Mouse (Mus musculus): ENCODE data around the gene Gpam. TPM values are rescaled to one million over a fixed set of nuclear protein-coding genes. Genes with fewer than 3 reads are reported as not detected.
"Not testable (repeated sequence)": the region's sequence is repeated elsewhere in the genome, so short reads cannot be mapped to it uniquely, and the experiment has no call there.

Gpam gene
- polyA plus RNA-seq, 1 experiment from 2014 or later = 19.0 TPM

DNA sequence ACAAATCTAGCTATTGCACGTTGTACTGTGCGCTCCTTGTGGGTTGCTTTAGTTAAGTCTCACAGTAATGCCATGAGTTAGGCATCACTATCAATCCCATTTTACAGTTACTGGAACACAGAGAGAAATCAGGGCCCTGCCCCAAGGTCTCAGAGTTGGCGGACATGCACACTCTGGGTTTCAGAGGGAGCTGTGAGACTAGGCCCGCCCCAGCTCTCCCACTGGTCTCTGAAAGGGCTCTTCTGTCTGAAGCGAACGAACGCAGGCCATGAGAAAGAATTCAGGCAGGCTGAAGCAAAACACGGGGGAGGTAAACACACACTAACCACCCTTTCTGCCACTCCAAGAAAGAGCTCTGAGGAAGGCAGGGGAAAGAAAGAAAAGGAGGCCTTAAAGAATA, 31.6 kb upstream of the Gpam start:
- H3K27me3 ChIP-seq = no peaks in the 10 kb centered on the region
- 56% methylated on average over 8 of the region's 8 CpGs for WGBS
- H3K36me3 ChIP-seq = no peaks in the 10 kb centered on the region
- no peaks in the 10 kb centered on the region for H3K4me1 ChIP-seq
- no peak overlapping the region for H3K9ac ChIP-seq
- H3K27ac ChIP-seq = no peak overlapping the region
- no peaks in the 10 kb centered on the region for H3K9me3 ChIP-seq (replicated peaks)
- no peak overlapping the region for H3K4me2 ChIP-seq
- ATAC-seq (replicated peaks; ENCODE audit: low FRiP score) = no peak
- H3K4me3 ChIP-seq (replicated peaks) = no peak overlapping the region

DNA sequence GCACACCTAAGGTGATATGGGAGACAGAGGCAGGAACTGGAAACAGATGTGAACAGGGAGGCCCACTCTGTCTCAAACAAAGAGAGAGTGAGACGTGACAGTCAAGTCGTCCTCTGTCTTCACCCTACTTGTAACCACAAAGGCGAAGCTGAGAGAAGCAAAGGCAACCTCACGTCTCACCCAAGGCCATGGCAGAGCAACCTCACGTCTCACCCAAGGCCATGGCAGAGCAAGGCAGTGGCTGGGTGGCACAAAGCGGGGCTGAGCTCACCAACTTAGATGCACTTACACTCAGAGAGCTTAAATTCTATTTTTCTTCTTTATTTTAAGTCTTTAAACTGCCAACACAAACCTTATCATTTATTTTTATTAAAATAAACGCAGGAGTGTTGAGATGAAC, 30.0 kb upstream of the Gpam start:
- no peak overlapping the region for H3K9ac ChIP-seq
- no peaks in the 10 kb centered on the region for H3K9me3 ChIP-seq (replicated peaks)
- H3K4me3 ChIP-seq (replicated peaks) = no peak overlapping the region
- H3K36me3 ChIP-seq = no peaks in the 10 kb centered on the region
- H3K4me1 ChIP-seq = no peaks in the 10 kb centered on the region
- no peak for ATAC-seq (replicated peaks; ENCODE audit: low FRiP score)
- H3K4me2 ChIP-seq = no peak overlapping the region
- no peaks in the 10 kb centered on the region for H3K27me3 ChIP-seq
- WGBS = 93% methylated on average over 7 of the region's 7 CpGs
- H3K27ac ChIP-seq = no peak overlapping the region

DNA sequence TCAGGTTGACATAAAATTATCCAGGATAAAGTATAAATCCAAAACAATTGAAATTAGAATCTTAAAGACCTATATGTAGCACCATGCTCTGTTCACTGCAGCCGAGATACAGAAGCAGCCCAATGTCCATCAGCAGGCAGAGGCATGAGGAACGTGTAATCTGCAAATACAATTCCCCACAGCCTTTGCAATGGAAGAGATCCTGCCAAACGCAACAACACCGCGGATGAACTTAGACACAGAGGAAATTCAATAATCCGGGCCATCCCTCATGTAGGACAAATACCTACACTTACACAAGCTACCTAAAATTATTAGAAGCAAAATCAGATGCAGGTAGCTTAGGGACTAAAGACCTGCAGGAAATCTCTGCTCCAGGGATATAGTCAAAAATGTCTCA, 25.9 kb upstream of the Gpam start:
- ATAC-seq (replicated peaks; ENCODE audit: low FRiP score) = no peak
- H3K36me3 ChIP-seq = no peaks in the 10 kb centered on the region
- no peaks in the 10 kb centered on the region for H3K27me3 ChIP-seq
- 90% methylated on average over 6 of the region's 6 CpGs for WGBS
- H3K4me3 ChIP-seq (replicated peaks) = no peak overlapping the region
- H3K9me3 ChIP-seq (replicated peaks) = no peaks in the 10 kb centered on the region
- H3K4me2 ChIP-seq = no peak overlapping the region
- H3K9ac ChIP-seq = no peak overlapping the region
- H3K27ac ChIP-seq = no peak overlapping the region
- H3K4me1 ChIP-seq = no peaks in the 10 kb centered on the region

DNA sequence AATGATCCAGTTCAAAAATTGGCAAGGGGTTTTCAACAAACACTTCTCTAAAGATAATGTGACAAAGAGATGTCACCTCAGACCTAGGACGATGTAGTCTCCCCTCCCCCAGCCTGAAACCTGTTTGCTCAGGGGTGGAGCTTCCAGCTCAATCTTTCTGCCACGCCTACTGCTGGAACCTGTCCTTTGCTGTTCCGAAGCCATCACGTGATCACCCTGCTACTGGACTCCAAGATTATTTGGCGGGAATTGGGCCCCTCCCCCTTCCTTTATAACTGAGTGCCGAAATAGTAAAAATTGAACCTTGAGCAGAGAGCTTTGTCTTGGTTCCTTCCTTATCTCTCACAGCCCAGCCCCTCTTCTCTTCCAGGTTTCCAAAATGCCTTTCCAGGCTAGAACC, 25.2 kb upstream of the Gpam start:
- 72% methylated on average over 6 of the region's 6 CpGs for WGBS
- H3K27me3 ChIP-seq; H3K4me2 ChIP-seq; H3K4me1 ChIP-seq; H3K9ac ChIP-seq; H3K36me3 ChIP-seq; ATAC-seq (replicated peaks; ENCODE audit: low FRiP score); H3K4me3 ChIP-seq (replicated peaks); H3K9me3 ChIP-seq (replicated peaks); H3K27ac ChIP-seq: not testable (repeated sequence)

DNA sequence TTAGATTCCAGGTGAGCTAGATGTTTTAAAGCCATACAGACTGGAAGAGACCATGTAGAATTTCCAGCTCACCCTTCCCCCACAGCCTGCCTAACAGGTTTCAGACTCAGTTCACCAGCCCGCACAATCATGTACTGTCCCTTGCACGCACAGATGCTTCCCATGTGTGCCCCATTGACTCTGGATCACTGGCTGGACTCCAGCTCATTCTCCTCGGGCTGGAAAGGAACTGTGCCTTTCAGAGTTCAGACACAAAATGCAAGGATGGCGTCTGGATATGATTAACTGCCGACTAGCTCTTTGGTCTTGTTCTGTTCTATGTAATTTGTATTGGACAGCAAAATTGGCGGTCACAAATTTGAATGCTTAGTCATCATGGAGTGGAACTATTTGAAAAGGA, 22.6 kb upstream of the Gpam start:
- no peak overlapping the region for H3K9ac ChIP-seq
- no peaks in the 10 kb centered on the region for H3K9me3 ChIP-seq (replicated peaks)
- H3K27me3 ChIP-seq = no peaks in the 10 kb centered on the region
- 75% methylated on average over 6 of the region's 6 CpGs for WGBS
- ATAC-seq (replicated peaks; ENCODE audit: low FRiP score) = no peak
- no peak overlapping the region for H3K27ac ChIP-seq
- peaks cover 6% of the 10 kb centered on the region for H3K4me1 ChIP-seq
- H3K4me2 ChIP-seq = no peak overlapping the region
- no peak overlapping the region for H3K4me3 ChIP-seq (replicated peaks)
- H3K36me3 ChIP-seq = no peaks in the 10 kb centered on the region

DNA sequence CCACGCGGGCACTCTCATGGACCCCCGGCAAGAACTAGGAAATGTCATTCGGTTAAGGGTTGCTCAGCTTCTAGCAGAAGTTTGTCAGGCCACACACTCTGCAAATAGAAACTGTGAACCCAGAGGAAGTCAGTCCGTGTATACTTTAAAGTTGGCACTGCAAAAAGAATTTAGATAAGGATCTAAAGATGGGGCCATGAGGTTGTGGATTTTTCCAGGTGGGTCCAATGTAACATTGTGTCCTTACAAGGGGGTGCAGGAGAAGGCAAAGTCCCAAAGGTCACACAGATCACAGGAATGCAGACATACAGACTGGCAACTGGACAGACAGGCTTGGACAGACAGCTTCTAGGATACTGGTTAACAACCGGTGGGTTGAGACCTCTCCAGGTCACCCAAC, 21.1 kb upstream of the Gpam start:
- WGBS = 74% methylated on average over 6 of the region's 6 CpGs
- H3K9me3 ChIP-seq (replicated peaks) = no peaks in the 10 kb centered on the region
- H3K4me2 ChIP-seq = no peak overlapping the region
- no peak overlapping the region for H3K9ac ChIP-seq
- peaks cover 15% of the 10 kb centered on the region for H3K4me1 ChIP-seq
- no peaks in the 10 kb centered on the region for H3K27me3 ChIP-seq
- H3K36me3 ChIP-seq = no peaks in the 10 kb centered on the region
- no peak overlapping the region for H3K4me3 ChIP-seq (replicated peaks)
- no peak for ATAC-seq (replicated peaks; ENCODE audit: low FRiP score)
- no peak overlapping the region for H3K27ac ChIP-seq

DNA sequence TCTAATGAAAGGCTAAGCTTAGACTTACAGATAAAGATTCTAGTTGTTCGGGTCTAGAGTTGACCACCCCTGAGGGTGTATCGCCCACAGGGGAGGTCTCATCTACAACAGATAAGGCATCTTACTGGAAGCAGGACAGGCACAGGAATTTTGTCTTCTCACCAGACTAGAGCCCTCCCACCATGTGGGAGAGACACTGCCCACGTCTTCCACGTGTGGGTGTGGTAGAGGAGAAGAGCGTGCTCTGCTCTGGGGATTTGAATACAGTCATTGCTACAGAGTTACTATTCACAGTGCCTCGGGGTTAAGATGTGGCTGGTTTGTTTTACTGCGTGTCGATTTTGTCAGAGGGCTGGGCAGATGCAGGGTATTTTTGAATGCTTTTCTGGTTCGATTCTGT, 20.5 kb upstream of the Gpam start:
- no peaks in the 10 kb centered on the region for H3K27me3 ChIP-seq
- H3K9me3 ChIP-seq (replicated peaks) = no peaks in the 10 kb centered on the region
- no peak overlapping the region for H3K4me2 ChIP-seq
- H3K4me1 ChIP-seq = peaks cover 15% of the 10 kb centered on the region
- no peak for ATAC-seq (replicated peaks; ENCODE audit: low FRiP score)
- no peak overlapping the region for H3K27ac ChIP-seq
- no peak overlapping the region for H3K4me3 ChIP-seq (replicated peaks)
- no peaks in the 10 kb centered on the region for H3K36me3 ChIP-seq
- H3K9ac ChIP-seq = no peak overlapping the region
- 56% methylated on average over 9 of the region's 9 CpGs for WGBS

DNA sequence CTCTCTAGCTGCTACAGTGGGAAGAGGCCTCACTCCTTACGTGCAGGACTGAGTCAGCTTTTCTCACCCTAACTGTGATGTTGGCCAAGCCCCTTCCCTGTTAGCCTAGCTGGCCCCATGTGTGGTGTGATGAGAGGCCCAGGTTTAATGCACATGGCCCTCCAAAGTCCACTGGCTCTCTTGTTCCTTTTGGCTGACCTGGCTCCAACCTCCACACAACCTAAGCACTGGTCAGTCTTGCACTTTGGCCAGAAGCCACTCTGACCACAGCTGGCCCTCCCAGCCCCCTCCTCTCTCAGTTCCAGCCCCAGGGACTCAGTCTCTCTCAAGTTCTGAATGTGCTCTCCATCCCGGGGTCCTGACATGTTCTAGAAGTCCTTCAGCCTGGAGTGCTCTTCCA, 18.1 kb upstream of the Gpam start:
- Histone ChIP-seq H3K9me3 (replicated peaks) (no peaks in the 10 kb centered on the region), H3K9ac (no peak overlapping the region)

DNA sequence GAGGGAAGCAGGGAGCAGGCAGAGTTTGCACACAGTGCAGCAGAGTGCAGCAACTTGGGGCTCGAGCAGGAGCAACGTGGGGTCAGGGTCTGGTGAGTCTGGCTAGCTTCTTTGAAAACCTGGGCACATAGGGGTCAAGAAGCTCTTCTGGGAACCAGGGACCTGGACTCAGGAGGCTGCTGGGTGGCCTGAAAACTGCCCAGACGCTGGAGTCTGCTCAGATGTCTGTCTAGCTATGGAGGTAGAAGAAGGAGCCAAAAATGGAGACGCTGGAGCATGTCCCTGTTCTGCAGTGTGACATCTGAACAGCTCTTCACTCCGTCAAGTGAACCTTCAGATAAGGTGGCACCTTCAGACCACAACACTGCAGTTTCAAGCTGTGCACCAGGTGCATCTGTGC, 17.7 kb upstream of the Gpam start:
- no peak overlapping the region for H3K4me2 ChIP-seq
- H3K36me3 ChIP-seq = no peaks in the 10 kb centered on the region
- H3K27me3 ChIP-seq = no peaks in the 10 kb centered on the region
- no peak overlapping the region for H3K9ac ChIP-seq
- H3K4me1 ChIP-seq = peaks cover 15% of the 10 kb centered on the region
- H3K9me3 ChIP-seq (replicated peaks) = no peaks in the 10 kb centered on the region
- H3K4me3 ChIP-seq (replicated peaks) = no peak overlapping the region
- 73% methylated on average over 5 of the region's 5 CpGs for WGBS
- H3K27ac ChIP-seq = 0 out of 2 replicates have a peak overlapping the region, but pooled peaks have one; percentile 32
- ATAC-seq (replicated peaks; ENCODE audit: low FRiP score) = no peak

More for the DNA sequence above, 18.1 kb upstream of the Gpam start:
- whole genome bisulfite sequencing = 72% methylated on average over 2 of the region's 2 CpGs
- H3K4me1 ChIP-seq = peaks cover 15% of the 10 kb centered on the region
- no peaks in the 10 kb centered on the region for H3K27me3 ChIP-seq
- H3K36me3 ChIP-seq = no peaks in the 10 kb centered on the region
- no peak overlapping the region for H3K4me2 ChIP-seq
- ATAC-seq (replicated peaks; ENCODE audit: low FRiP score) = no peak
- no peak overlapping the region for H3K27ac ChIP-seq
- no peak overlapping the region for H3K4me3 ChIP-seq (replicated peaks)

DNA sequence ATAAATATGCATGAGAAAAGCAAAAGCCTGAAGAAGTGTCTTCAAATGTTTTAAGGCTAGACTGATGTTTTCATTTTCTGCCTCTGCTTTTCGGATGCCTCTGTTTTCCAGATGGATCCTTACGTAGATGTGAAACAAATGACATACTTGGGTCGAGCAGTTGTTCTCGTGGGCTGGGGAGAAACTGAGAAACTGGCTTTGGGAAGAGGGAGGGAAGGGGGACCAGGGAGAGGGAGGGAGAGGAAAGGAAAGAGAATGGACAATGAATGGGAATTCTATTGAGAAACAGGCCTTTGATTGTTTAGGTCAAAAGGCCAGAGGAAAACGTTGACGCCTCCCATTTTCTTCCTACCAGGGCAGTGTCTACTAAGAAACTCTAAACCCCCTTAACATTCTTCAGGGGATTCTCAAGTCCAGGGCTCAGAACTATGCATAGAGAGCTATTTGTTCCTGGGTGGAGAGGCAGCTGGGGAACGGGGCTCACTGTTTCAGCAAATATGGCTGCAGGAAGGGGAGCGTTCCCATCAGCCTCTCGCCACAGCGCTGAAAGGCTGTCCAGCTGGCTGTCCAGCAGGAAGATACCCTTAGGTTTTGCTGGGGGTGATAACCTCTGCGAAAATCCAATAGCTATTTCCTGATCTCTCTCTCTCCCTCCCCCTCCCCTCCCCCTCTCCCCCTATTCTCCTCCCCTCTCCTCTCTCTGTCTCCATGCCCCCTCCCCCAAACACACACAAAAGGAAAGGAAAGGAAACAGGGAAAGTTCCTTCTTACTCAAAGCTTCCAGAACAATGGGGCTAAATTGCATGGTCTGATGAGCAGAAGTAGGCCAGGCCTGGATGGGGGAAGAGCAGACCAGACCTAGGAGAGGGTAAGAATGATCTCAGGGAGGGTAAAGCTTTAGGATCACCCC, 16.6 kb upstream of the Gpam start:
- WGBS = 58% methylated on average over 11 of the region's 11 CpGs
- no peaks in the 10 kb centered on the region for H3K36me3 ChIP-seq
- H3K27ac ChIP-seq = 0 out of 2 replicates have a peak overlapping the region, but pooled peaks have one; percentile 32
- H3K9ac ChIP-seq = no peak overlapping the region
- H3K4me1 ChIP-seq = peaks cover 16% of the 10 kb centered on the region
- no peak overlapping the region for H3K4me2 ChIP-seq
- no peaks in the 10 kb centered on the region for H3K27me3 ChIP-seq
- no peak overlapping the region for H3K4me3 ChIP-seq (replicated peaks)
- ATAC-seq (replicated peaks; ENCODE audit: low FRiP score) = peak; percentile 49; the same call in 1 of the 2 replicates
- no peaks in the 10 kb centered on the region for H3K9me3 ChIP-seq (replicated peaks)

DNA sequence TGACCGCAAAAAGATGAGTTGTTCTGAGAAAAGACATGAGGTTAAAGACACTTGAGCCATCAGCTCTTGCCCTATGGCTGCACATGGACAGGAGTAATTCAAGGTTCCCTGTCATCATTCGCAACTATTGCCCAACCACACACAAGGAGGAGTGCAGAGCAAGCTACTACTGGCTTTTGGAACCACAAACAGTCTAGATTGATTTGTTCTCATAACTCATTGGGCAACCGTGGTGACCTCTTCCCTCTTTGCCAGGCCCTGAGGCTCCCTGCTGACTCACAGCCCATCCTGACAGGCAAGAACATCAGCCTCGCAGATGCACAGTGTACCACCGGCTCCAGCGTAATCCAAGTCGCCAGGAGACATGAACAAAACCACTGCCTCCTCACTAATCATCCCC, 12.3 kb upstream of the Gpam start:
- no peak overlapping the region for H3K4me2 ChIP-seq
- no peak for ATAC-seq (replicated peaks; ENCODE audit: low FRiP score)
- WGBS = 83% methylated on average over 7 of the region's 7 CpGs

DNA sequence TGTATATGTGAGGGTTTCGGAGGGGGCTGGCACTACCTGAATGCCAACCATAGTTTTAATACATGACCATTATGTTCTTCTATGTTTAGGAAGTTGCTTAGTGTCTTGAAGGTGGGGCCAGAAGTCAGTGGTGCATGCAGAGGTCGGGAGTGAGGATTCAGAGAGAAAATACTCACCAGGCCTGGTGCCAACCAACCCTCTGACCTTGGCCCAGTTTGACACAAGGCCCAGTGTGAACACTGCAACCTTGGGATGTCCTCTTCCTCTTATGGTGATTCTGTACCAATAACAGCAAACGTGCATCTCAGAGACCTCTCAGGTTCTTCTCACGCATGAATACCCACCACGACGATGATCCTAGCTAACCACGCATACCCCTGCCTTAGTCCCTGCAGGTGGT, 11.5 kb upstream of the Gpam start:
- Histone ChIP-seq H3K27ac (0 out of 2 replicates have a peak overlapping the region, but pooled peaks have one; percentile 38), H3K36me3 (no peaks in the 10 kb centered on the region), H3K4me3 (replicated peaks) (no peak overlapping the region), H3K9me3 (replicated peaks) (no peaks in the 10 kb centered on the region), H3K4me2 (no peak overlapping the region), H3K9ac (no peak overlapping the region), H3K27me3 (no peaks in the 10 kb centered on the region), H3K4me1 (peaks cover 27% of the 10 kb centered on the region)
- ATAC-seq (replicated peaks; ENCODE audit: low FRiP score) = no peak
- 70% methylated on average over 7 of the region's 7 CpGs for WGBS

More for the DNA sequence above, 12.3 kb upstream of the Gpam start:
- Histone ChIP-seq H3K27ac (no peak overlapping the region), H3K9me3 (replicated peaks) (no peaks in the 10 kb centered on the region), H3K27me3 (no peaks in the 10 kb centered on the region), H3K36me3 (no peaks in the 10 kb centered on the region), H3K4me1 (peaks cover 33% of the 10 kb centered on the region), H3K9ac (no peak overlapping the region), H3K4me3 (replicated peaks) (no peak overlapping the region)

DNA sequence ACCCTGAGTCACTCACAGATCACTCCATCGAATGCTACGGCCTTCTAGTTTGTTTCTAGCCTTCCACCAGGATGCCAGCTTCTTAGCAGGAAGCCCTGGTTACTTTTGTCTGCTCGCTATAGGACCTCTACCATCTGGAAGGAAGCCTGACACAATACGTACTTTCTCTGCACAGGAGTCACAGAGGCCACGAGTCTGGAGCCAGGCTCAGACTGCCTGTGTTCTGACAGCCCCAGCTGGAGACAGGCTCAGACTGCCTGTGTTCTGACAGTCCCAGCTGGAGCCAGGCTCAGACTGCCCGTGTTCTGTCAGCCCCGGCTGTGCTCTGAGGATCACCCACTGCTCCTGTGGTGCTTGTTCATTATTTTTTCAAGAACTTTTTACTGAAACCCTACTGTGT, 10.8 kb upstream of the Gpam start:
- Histone ChIP-seq H3K9ac (no peak overlapping the region), H3K4me2 (no peak overlapping the region), H3K4me1 (peaks cover 27% of the 10 kb centered on the region), H3K4me3 (replicated peaks) (no peak overlapping the region), H3K36me3 (no peaks in the 10 kb centered on the region), H3K27ac (peak overlapping the region; percentile 38), H3K9me3 (replicated peaks) (no peaks in the 10 kb centered on the region), H3K27me3 (no peaks in the 10 kb centered on the region)
- WGBS = 54% methylated on average over 7 of the region's 7 CpGs
- ATAC-seq (replicated peaks; ENCODE audit: low FRiP score) = peak; percentile 80

All from kidney, embryonic 15.5 days (tissue).